Mouse (Mus musculus) ES-Bruce4 (cell line): Measurements from ENCODE around the gene Unc5b. TPM values are rescaled to one million over a fixed set of nuclear protein-coding genes. Genes with fewer than 3 reads are reported as not detected.

ENCODE experiments used
- H3K27ac ChIP-seq: 2 replicates; pipeline ENCODE4 v1.5.1; 2012; ENCODE audit warnings: low read length, inconsistent platforms; ENCODE audit not compliant: insufficient read depth
- H3K27me3 ChIP-seq: 2 replicates; pipeline ENCODE4 v1.6.1; 2012; ENCODE audit warnings: mild to moderate bottlenecking, low read length, inconsistent platforms; ENCODE audit not compliant: control insufficient read depth, poor library complexity, insufficient read depth, severe bottlenecking
- H3K36me3 ChIP-seq: 2 replicates; pipeline ENCODE4 v1.6.1; 2012; ENCODE audit warnings: inconsistent platforms, mild to moderate bottlenecking, low read length, moderate library complexity; ENCODE audit not compliant: control insufficient read depth, poor library complexity, insufficient read depth, severe bottlenecking
- H3K4me1 ChIP-seq: one replicate; pipeline ENCODE4 v1.8.1; 2011; ENCODE audit warnings: low read length; ENCODE audit not compliant: control insufficient read depth, insufficient read depth
- H3K4me3 ChIP-seq: 2 replicates; pipeline ENCODE4 v1.5.1; 2011; ENCODE audit warnings: low read depth, mild to moderate bottlenecking, low read length
- H3K9ac ChIP-seq: 2 replicates; pipeline ENCODE4 v1.6.1; 2012; ENCODE audit warnings: low read depth, mild to moderate bottlenecking, inconsistent platforms; ENCODE audit not compliant: poor library complexity, severe bottlenecking
- H3K9me3 ChIP-seq: replicated peaks from 2 replicates; pipeline ENCODE4 v1.6.1; 2012; ENCODE audit warnings: mild to moderate bottlenecking, low read length, inconsistent platforms; ENCODE audit not compliant: control insufficient read depth, poor library complexity, insufficient read depth, severe bottlenecking
- CTCF ChIP-seq: IDR thresholded peaks from one replicate; pipeline ENCODE4 v1.8.1; 2011; ENCODE audit warnings: low read depth, low read length
- EP300 ChIP-seq: IDR thresholded peaks from 2 replicates; pipeline ENCODE4 v1.6.1; 2011; ENCODE audit warnings: low read depth, low read length; ENCODE audit not compliant: insufficient read depth
- POLR2A ChIP-seq: IDR thresholded peaks from one replicate; pipeline ENCODE4 v1.8.1; 2011; ENCODE audit warnings: low read length; ENCODE audit not compliant: insufficient read depth
- polyA plus RNA-seq: library from polyadenylated mRNA; stranded (reverse); fragments of >200 nt; gene quantifications from 2 replicates; pipeline ENCODE4 v1.2.4, GENCODE M21; 2011; ENCODE audit warnings: low read depth; ENCODE audit not compliant: missing spikeins, insufficient read depth, insufficient read length

Gene Unc5b
- polyA plus RNA-seq, 1 experiment: 36.7 TPM

DNA sequence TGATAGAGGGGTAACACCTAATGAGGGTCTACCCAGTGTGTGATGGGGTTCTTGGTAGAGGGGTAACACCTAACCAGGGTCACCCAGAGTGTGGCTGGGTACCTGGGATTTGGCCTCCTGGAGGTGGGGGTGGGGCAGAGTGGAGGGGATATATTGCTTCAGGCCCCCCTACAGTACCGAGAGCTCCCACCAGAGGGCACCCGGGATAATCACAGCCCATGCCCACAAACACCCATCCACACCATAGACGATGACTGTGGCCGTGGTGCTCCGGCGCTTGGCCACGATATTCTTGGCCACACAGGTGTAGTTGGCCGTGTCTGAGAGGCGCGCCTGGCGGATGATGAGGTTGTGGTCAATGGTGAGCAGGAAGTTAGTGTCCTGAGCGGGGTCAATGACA lies 52.8 kb downstream of the Unc5b start:
- H3K27ac ChIP-seq: no peak overlapping the region
- H3K9ac ChIP-seq: no peak overlapping the region
- no peaks in the 10 kb centered on the region for H3K9me3 ChIP-seq
- TF ChIP-seq POLR2A (no peak), EP300 (no peak), CTCF (peak; percentile 67)
- peaks cover 7% of the 10 kb centered on the region for H3K4me1 ChIP-seq
- H3K27me3 ChIP-seq: no peaks in the 10 kb centered on the region
- H3K4me3 ChIP-seq: no peak overlapping the region
- H3K36me3 ChIP-seq: no peaks in the 10 kb centered on the region

- Histone ChIP-seq H3K9me3 (no peaks in the 10 kb centered on the region), H3K4me1 (peaks cover 2% of the 10 kb centered on the region), H3K9ac (no peak overlapping the region), H3K27ac (no peak overlapping the region), H3K27me3 (no peaks in the 10 kb centered on the region), H3K36me3 (no peaks in the 10 kb centered on the region), H3K4me3 (no peak overlapping the region)
- peak; percentile 60 for TF ChIP-seq CTCF
- no peak for TF ChIP-seq POLR2A
Observed at GRCm38 (mm10) chr10:60775473-60775872, 55.9 kb downstream of the Unc5b start.

- no peak overlapping the region for H3K9ac ChIP-seq
- peak overlapping the region; percentile 22 for H3K4me3 ChIP-seq
- TF ChIP-seq EP300: 0 out of 2 replicates have a peak, but pooled peaks have one; percentile 12
- peak; percentile 4 for TF ChIP-seq CTCF
- TF ChIP-seq POLR2A: no peak
- H3K4me1 ChIP-seq: peaks cover 2% of the 10 kb centered on the region
- H3K27ac ChIP-seq: no peak overlapping the region
- no peaks in the 10 kb centered on the region for H3K27me3 ChIP-seq
- no peaks in the 10 kb centered on the region for H3K9me3 ChIP-seq
- H3K36me3 ChIP-seq: no peaks in the 10 kb centered on the region
Observed at GRCm38 (mm10) chr10:60774616-60775015, 56.8 kb downstream of the Unc5b start.

- Histone ChIP-seq H3K4me3 (no peak overlapping the region), H3K9me3 (no peaks in the 10 kb centered on the region), H3K9ac (no peak overlapping the region), H3K4me1 (peaks cover 8% of the 10 kb centered on the region), H3K27me3 (no peaks in the 10 kb centered on the region), H3K36me3 (no peaks in the 10 kb centered on the region), H3K27ac (no peak overlapping the region)
- TF ChIP-seq EP300 (no peak), CTCF (no peak), POLR2A (no peak)
Observed at GRCm38 (mm10) chr10:60770855-60771254, 60.5 kb downstream of the Unc5b start.

DNA sequence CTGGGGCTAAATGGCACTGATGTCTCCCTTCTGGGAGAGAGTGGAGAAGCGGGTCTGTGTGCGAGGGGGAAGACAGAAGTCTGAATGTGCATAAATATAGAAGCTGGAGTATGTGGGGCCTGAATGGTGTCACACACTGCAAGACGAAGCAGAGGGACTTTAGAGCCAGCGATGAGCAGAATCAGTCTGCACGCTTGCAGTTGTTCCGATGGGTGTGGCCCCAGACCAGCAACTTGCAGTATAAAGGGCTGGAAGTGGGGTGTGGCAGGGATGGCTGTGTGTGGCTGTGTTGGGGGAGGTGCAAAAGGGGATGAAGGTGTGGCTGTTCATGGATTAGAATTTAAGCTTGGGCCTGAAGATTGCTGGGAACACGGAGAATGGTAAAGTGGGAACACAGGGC lies 62.8 kb downstream of the Unc5b start:
- peaks cover 8% of the 10 kb centered on the region for H3K4me1 ChIP-seq
- H3K27ac ChIP-seq: no peak overlapping the region
- H3K27me3 ChIP-seq: no peaks in the 10 kb centered on the region
- TF ChIP-seq EP300: peak; percentile 89
- no peak for TF ChIP-seq CTCF
- H3K36me3 ChIP-seq: no peaks in the 10 kb centered on the region
- no peak overlapping the region for H3K4me3 ChIP-seq
- no peak overlapping the region for H3K9ac ChIP-seq
- H3K9me3 ChIP-seq: no peaks in the 10 kb centered on the region

GRCm38 (mm10) chr10:60767400-60767799 lies 64.0 kb downstream of the Unc5b start:
- Histone ChIP-seq H3K9ac (no peak overlapping the region), H3K9me3 (no peaks in the 10 kb centered on the region), H3K4me1 (peaks cover 8% of the 10 kb centered on the region), H3K27ac (no peak overlapping the region), H3K27me3 (no peaks in the 10 kb centered on the region), H3K36me3 (no peaks in the 10 kb centered on the region), H3K4me3 (no peak overlapping the region)
- TF ChIP-seq EP300: no peak
- TF ChIP-seq CTCF: no peak
- no peak for TF ChIP-seq POLR2A

GRCm38 (mm10) chr10:60762126-60762525 lies 69.3 kb downstream of the Unc5b start:
- Histone ChIP-seq H3K4me3 (no peak overlapping the region), H3K9ac (no peak overlapping the region), H3K4me1 (no peaks in the 10 kb centered on the region), H3K36me3 (no peaks in the 10 kb centered on the region), H3K9me3 (no peaks in the 10 kb centered on the region), H3K27me3 (no peaks in the 10 kb centered on the region), H3K27ac (no peak overlapping the region)
- TF ChIP-seq CTCF: no peak
- TF ChIP-seq POLR2A: no peak
- TF ChIP-seq EP300: no peak
